Mouse (Mus musculus) spleen, adult 2 months (tissue): ENCODE measurements around the gene Trim38. TPM values are rescaled to one million over a fixed set of nuclear protein-coding genes. Genes with fewer than 3 reads are reported as not detected.

ENCODE experiments used
- DNase-seq, 2 experiments: peaks; one replicate each; pipeline versions ENCODE4 v3.0.0 to v3.0.0-alpha.2; 2012 to 2021; ENCODE audit warnings: low spot score in 2 of 2, low read depth in 1 of 2
- H3K27ac ChIP-seq: fragments of 200-500 bp; 2 replicates; pipeline ENCODE4 v1.5.1; 2012; ENCODE audit warnings: low read length, inconsistent platforms; ENCODE audit not compliant: insufficient read depth
- H3K27me3 ChIP-seq: fragments of 200-500 bp; 2 replicates; pipeline ENCODE4 v1.6.1; 2012; ENCODE audit warnings: mild to moderate bottlenecking, moderate library complexity, low read length, inconsistent platforms; ENCODE audit not compliant: control insufficient read depth, insufficient read depth
- H3K36me3 ChIP-seq: fragments of 200-500 bp; 2 replicates; pipeline ENCODE4 v1.6.1; 2012; ENCODE audit warnings: mild to moderate bottlenecking, low read length, inconsistent platforms; ENCODE audit not compliant: control insufficient read depth, insufficient read depth
- H3K4me1 ChIP-seq: fragments of 200-500 bp; 2 replicates; pipeline ENCODE4 v1.6.1; 2011; ENCODE audit warnings: inconsistent platforms; ENCODE audit not compliant: control insufficient read depth, insufficient read depth, insufficient read length
- H3K4me3 ChIP-seq: fragments of 200-500 bp; 2 replicates; pipeline ENCODE4 v1.5.1; 2011; ENCODE audit warnings: mild to moderate bottlenecking, inconsistent platforms; ENCODE audit not compliant: insufficient read depth, insufficient read length; ENCODE audit errors: extremely low read depth
- CTCF ChIP-seq: fragments of 200-500 bp; IDR thresholded peaks from 2 replicates; pipeline ENCODE4 v1.5.1; 2011; ENCODE audit warnings: mild to moderate bottlenecking, inconsistent platforms; ENCODE audit not compliant: insufficient read depth, insufficient read length, insufficient replicate concordance; ENCODE audit errors: extremely low read depth
- POLR2A ChIP-seq: fragments of 200-500 bp; IDR thresholded peaks from 2 replicates; pipeline ENCODE4 v1.6.1; 2011; ENCODE audit warnings: low read depth, low read length, inconsistent platforms
- WGBS: fragments of 180-500 bp; shearing (Covaris S2); methylation state at CpG from one replicate; pipeline ENCODE4 v1.1.7; 2018; 5-methylcytosine and 5-hydroxymethylcytosine counted together
- polyA plus RNA-seq: library from polyadenylated mRNA; depleted of rRNA; stranded (reverse); fragments of >200 nt; gene quantifications from 2 replicates; pipeline ENCODE4 v1.2.3, GENCODE M21; 2012

Trim38 gene
- polyA plus RNA-seq, 1 experiment: not detected

DNA sequence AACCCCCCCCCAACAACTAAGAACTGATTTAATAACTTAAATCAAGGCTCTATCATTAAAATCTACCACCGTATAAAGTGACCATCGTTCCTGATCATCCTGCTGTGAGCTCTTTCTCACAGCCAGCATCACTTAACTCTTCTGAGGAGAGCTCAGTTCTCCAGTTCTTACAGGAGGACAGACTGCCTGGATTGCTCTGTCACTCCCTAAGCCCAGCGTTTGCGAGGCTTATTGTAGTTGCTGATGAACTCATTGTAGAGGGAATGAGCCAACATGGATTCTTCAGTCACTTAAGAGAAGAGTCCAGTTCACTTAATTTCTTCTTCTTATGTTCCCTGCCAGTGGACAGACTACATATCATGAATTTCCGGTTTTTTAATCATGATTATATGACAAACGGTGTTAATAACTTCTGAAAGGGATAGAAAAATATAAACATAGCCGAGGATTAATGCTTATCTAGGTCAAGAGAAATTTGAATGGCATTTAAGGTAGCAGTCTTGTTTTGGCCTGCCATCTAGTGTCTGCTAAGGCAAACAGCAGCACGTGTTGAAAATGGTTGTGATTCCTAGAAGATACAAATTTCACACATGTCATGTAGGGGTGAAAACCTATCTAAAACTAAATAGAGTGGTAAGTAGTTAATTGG lies 37.4 kb upstream of the Trim38 start:
- peak in 1 of 2 experiments; percentile 36 for DNase-seq
- Histone ChIP-seq H3K4me3 (no peak overlapping the region), H3K4me1 (no peaks in the 10 kb centered on the region; the same call in 1 of the 2 replicates), H3K27ac (no peak overlapping the region), H3K27me3 (no peaks in the 10 kb centered on the region), H3K36me3 (no peaks in the 10 kb centered on the region)
- TF ChIP-seq CTCF (peak; percentile 38; the same call in 1 of the 2 replicates), POLR2A (no peak)
- WGBS: 32% methylated on average over 8 of the region's 8 CpGs

GRCm38 (mm10) chr13:23737091-23737490 lies 32.6 kb upstream of the Trim38 start:
- H3K4me3 ChIP-seq: no peak overlapping the region
- no peaks in the 10 kb centered on the region; the same call in 1 of the 2 replicates for H3K36me3 ChIP-seq
- 94% methylated on average over 5 of the region's 5 CpGs for WGBS
- H3K27ac ChIP-seq: no peak overlapping the region
- TF ChIP-seq POLR2A (no peak), CTCF (no peak)
- H3K27me3 ChIP-seq: no peaks in the 10 kb centered on the region
- no peak for DNase-seq
- no peaks in the 10 kb centered on the region for H3K4me1 ChIP-seq

- H3K27ac ChIP-seq: peak overlapping the region; percentile 98; the same call in 1 of the 2 replicates
- no peak for TF ChIP-seq CTCF
- TF ChIP-seq POLR2A: no peak
Observed at GRCm38 (mm10) chr13:23738041-23738440, 31.7 kb upstream of the Trim38 start.

DNA sequence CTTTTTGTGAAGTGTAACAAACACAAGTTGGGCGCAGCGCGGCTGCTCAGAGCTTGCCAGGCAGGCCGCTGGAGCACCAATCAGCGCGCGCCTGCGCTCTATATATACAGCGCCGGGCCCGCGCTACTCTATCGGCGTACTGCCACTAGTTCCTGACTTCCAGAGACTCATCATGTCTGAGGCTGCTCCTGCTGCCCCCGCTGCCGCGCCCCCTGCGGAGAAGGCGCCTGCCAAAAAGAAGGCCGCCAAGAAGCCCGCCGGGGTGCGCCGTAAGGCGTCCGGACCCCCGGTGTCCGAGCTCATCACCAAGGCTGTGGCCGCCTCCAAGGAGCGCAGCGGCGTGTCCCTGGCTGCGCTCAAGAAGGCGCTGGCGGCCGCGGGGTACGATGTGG lies 31.0 kb upstream of the Trim38 start, which contains the start of gene Hist1h1c:
Gene Hist1h1c (plus strand): TSS at position 132 of the 392 bp plus-strand sequence.
- under 1% methylated on average over 37 of the region's 38 CpGs for WGBS
- no peak for TF ChIP-seq CTCF
- TF ChIP-seq POLR2A: peak; percentile 99
- H3K4me1 ChIP-seq: no peaks in the 10 kb centered on the region
- peak within 1 kb of the TSS; percentile 98 for H3K27ac ChIP-seq
- peak within 1 kb of the TSS; percentile 67 for H3K4me3 ChIP-seq
- DNase-seq: peak; percentile 89 to 90
- no peaks in the 10 kb centered on the region for H3K27me3 ChIP-seq
- no peaks in the 10 kb centered on the region; the same call in 1 of the 2 replicates for H3K36me3 ChIP-seq

More at GRCm38 (mm10) chr13:23738041-23738440, 31.7 kb upstream of the Trim38 start:
- WGBS: 29% methylated on average over 4 of the region's 4 CpGs
- H3K4me3 ChIP-seq: 0 out of 2 replicates have a peak overlapping the region, but pooled peaks have one; percentile 67
- H3K36me3 ChIP-seq: no peaks in the 10 kb centered on the region; the same call in 1 of the 2 replicates
- no peaks in the 10 kb centered on the region for H3K4me1 ChIP-seq
- no peaks in the 10 kb centered on the region for H3K27me3 ChIP-seq
- no peak for DNase-seq

- no peaks in the 10 kb centered on the region for H3K27me3 ChIP-seq
- peak overlapping the region; percentile 98 for H3K27ac ChIP-seq
- WGBS: under 1% methylated on average over 39 of the region's 39 CpGs
- H3K36me3 ChIP-seq: no peaks in the 10 kb centered on the region; the same call in 1 of the 2 replicates
- DNase-seq: peak; percentile 90 to 91
- H3K4me3 ChIP-seq: peak overlapping the region; percentile 67
- H3K4me1 ChIP-seq: no peaks in the 10 kb centered on the region
- TF ChIP-seq POLR2A (peak; percentile 89), CTCF (no peak)
Observed at GRCm38 (mm10) chr13:23739069-23739921, 30.4 kb upstream of the Trim38 start.

- Histone ChIP-seq H3K4me3 (peak overlapping the region; percentile 67), H3K27ac (peak overlapping the region; percentile 98), H3K36me3 (no peaks in the 10 kb centered on the region; the same call in 1 of the 2 replicates), H3K4me1 (no peaks in the 10 kb centered on the region; the same call in 1 of the 2 replicates), H3K27me3 (no peaks in the 10 kb centered on the region)
- under 1% methylated on average over 14 of the region's 14 CpGs for WGBS
- DNase-seq: peak in 1 of 2 experiments; percentile 88
- TF ChIP-seq CTCF (no peak), POLR2A (peak; percentile 33)
Observed at GRCm38 (mm10) chr13:23739922-23740252, 29.8 kb upstream of the Trim38 start.
